Comparison of ENCODE assay signal across 19 mouse cellular contexts in genomic region chr10:13933320-13933719, GRCm38 (mm10).
"Had no signal": no experiment of that assay in that cellular context is flagged by ENCODE, and none has a peak within 500 bp of the region (broad histone marks: within the 10 kb centered on the region; RNA-seq: fewer than 3 reads in every experiment).

No protein-coding gene starts in this region.

- H3K27me3 ChIP-seq: midbrain, embryonic 12.5 days; midbrain, embryonic 15.5 days; neural tube, embryonic 13.5 days; neural tube, embryonic 15.5 days; stomach, embryonic 15.5 days had no signal

- H3K36me3 ChIP-seq: midbrain, embryonic 10.5 days; midbrain, embryonic 12.5 days; midbrain, embryonic 15.5 days; neural tube, embryonic 13.5 days; neural tube, embryonic 15.5 days; stomach, embryonic 15.5 days had no signal

- ATAC-seq: midbrain, embryonic 15.5 days had no signal

- H3K4me1 ChIP-seq: midbrain, embryonic 10.5 days; midbrain, embryonic 12.5 days; midbrain, embryonic 15.5 days; neural tube, embryonic 13.5 days; neural tube, embryonic 15.5 days; stomach, embryonic 15.5 days had no signal

- DNase-seq: lung, adult 18-20 months; lung, embryonic 14.5 days; lung, postnatal 10 days; lung, postnatal 4 days; retina, postnatal 1 day; right cerebral cortex, adult 18-20 months; right cerebral cortex, postnatal 25 days; right cerebral cortex, postnatal 4 days; thymus, adult 2 months; thymus, postnatal 25 days; thymus, postnatal 4 days had no signal

- H3K9me3 ChIP-seq: midbrain, embryonic 10.5 days; midbrain, embryonic 12.5 days; midbrain, embryonic 15.5 days; neural tube, embryonic 13.5 days; neural tube, embryonic 15.5 days; stomach, embryonic 15.5 days had no signal

- H3K9ac ChIP-seq: lung, embryonic 14.5 days; midbrain, embryonic 12.5 days; midbrain, embryonic 15.5 days; neural tube, embryonic 13.5 days; neural tube, embryonic 15.5 days; stomach, embryonic 15.5 days had no signal

- H3K4me3 ChIP-seq: midbrain, embryonic 10.5 days; midbrain, embryonic 12.5 days; midbrain, embryonic 15.5 days; myocyte; neural tube, embryonic 13.5 days; neural tube, embryonic 15.5 days; stomach, embryonic 15.5 days had no signal

- H3K4me2 ChIP-seq: lung, embryonic 14.5 days; midbrain, embryonic 12.5 days; midbrain, embryonic 15.5 days; neural tube, embryonic 13.5 days; neural tube, embryonic 15.5 days; stomach, embryonic 15.5 days had no signal

- H3K27ac ChIP-seq: midbrain, embryonic 10.5 days; midbrain, embryonic 12.5 days; midbrain, embryonic 15.5 days; neural tube, embryonic 13.5 days; neural tube, embryonic 15.5 days; stomach, embryonic 15.5 days; stomach, postnatal 0 days had no signal
